Mouse (Mus musculus) brain, adult 10 weeks (tissue): Measurements from ENCODE around the gene Olfr57. TPM values are rescaled to one million over a fixed set of nuclear protein-coding genes. Genes with fewer than 3 reads are reported as not detected.

ENCODE experiments used
- polyA plus RNA-seq: library from polyadenylated mRNA; stranded (reverse); fragments of 350-450 nt; fragmentation: Illumina TruSeq; extraction: RNeasy Lipid Tissue Mini Kit (QIAGEN cat#74804); gene quantifications from one replicate; pipeline ENCODE4 v1.2.3, GENCODE M21; 2015; ENCODE audit warnings: low read depth, low replicate concordance

Olfr57 gene
- polyA plus RNA-seq, result not detected

DNA sequence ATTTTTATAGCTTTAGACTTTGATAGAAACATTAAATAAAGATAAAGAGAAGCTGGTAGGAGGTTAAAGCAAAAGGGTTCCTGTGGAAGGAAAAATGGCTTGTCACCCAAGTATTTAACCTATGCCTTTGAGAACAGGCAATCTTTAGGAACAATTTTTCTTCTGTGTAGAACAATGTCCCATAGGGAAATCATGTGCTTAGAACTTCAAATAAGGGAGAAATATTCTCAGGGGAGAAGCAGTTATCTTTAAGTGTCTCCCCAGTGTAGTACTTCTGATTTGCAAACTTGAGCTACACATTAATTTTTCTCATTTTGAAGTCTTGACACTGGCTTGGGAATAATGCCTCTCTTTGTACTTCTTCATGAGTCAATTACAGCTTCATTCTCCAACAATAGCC, at the start of gene Olfr57:
Gene Olfr57, plus strand, starts transcription at position 301 of the 400 bp plus-strand sequence.

GRCm38 (mm10) chr10:78980750-78981149, 47.8 kb upstream of the Olfr57 start, which contains the start of gene Olfr1352:
Gene Olfr1352 (plus strand): TSS chr10:78981050.

GRCm38 (mm10) chr10:79012172-79012571, 16.4 kb upstream of the Olfr57 start, which contains the start of gene Olfr1351:
Gene Olfr1351 (plus strand): TSS chr10:79012472.

Other genes with a start within 250 kb of the Olfr57 start
- gene Slc1a6, start 248.2 kb upstream of the Olfr57 start, polyA plus RNA-seq, result 11.0 TPM
- not detected for gene Olfr1356, start 176.6 kb upstream of the Olfr57 start, polyA plus RNA-seq
- not detected for gene Olfr1355, start 153.2 kb upstream of the Olfr57 start, polyA plus RNA-seq
- gene Olfr1354, start 115.6 kb upstream of the Olfr57 start, polyA plus RNA-seq, result not detected
- gene Olfr8, start 78.1 kb upstream of the Olfr57 start, polyA plus RNA-seq, result not detected
- gene Olfr1353, start 65.4 kb upstream of the Olfr57 start, polyA plus RNA-seq, result not detected
- gene Olfr1352, start 47.7 kb upstream of the Olfr57 start, polyA plus RNA-seq, result not detected
- gene Olfr1351, start 16.3 kb upstream of the Olfr57 start, polyA plus RNA-seq, result not detected
- gene 2610008E11Rik, start 68.9 kb downstream of the Olfr57 start, polyA plus RNA-seq, result 23.8 TPM
- gene Vmn2r80, start 120.0 kb downstream of the Olfr57 start, polyA plus RNA-seq, result not detected
- gene Vmn2r81, start 219.0 kb downstream of the Olfr57 start, polyA plus RNA-seq, result not detected